Mouse (Mus musculus) heart, embryonic 12.5 days (tissue): ENCODE measurements at regions not wholly inside any gene's neighbourhood (a gene's known extent, or its start where the extent isn't known, plus 50 kb on each side); places are given as distances from the start of the nearest gene placed in this dataset.

ENCODE experiments used
- ATAC-seq: fragments of 200-750 bp; cut with Nextera tagmentation; 2 replicates; pipeline ENCODE4 v1.8.0; 2017; ENCODE audit warnings: moderate TSS enrichment, moderate library complexity; ENCODE audit not compliant: insufficient number of reproducible peaks, low FRiP score
- H3K27ac ChIP-seq: fragments of 300-500 bp; sonication (generic); 2 replicates; pipeline ENCODE4 v1.5.1; 2016; ENCODE audit warnings: mild to moderate bottlenecking, moderate library complexity; ENCODE audit not compliant: poor library complexity, severe bottlenecking
- H3K27me3 ChIP-seq: fragments of 300-500 bp; sonication (generic); replicated peaks from 2 replicates; pipeline ENCODE4 v1.6.1; 2016; ENCODE audit warnings: mild to moderate bottlenecking, moderate library complexity
- H3K36me3 ChIP-seq: fragments of 300-500 bp; sonication (generic); 2 replicates; pipeline ENCODE4 v1.6.1; 2016; ENCODE audit warnings: mild to moderate bottlenecking, moderate library complexity
- H3K4me1 ChIP-seq: fragments of 300-500 bp; sonication (generic); replicated peaks from 2 replicates; pipeline ENCODE4 v1.6.1; 2016; ENCODE audit warnings: mild to moderate bottlenecking
- H3K4me2 ChIP-seq: fragments of 300-500 bp; sonication (generic); 2 replicates; pipeline ENCODE4 v1.6.1; 2016; ENCODE audit warnings: mild to moderate bottlenecking, moderate library complexity
- H3K4me3 ChIP-seq: fragments of 300-500 bp; sonication (generic); 2 replicates; pipeline ENCODE4 v1.5.1; 2016; ENCODE audit warnings: mild to moderate bottlenecking
- H3K9ac ChIP-seq: fragments of 300-500 bp; sonication (generic); 2 replicates; pipeline ENCODE4 v1.6.1; 2016; ENCODE audit warnings: mild to moderate bottlenecking, moderate library complexity
- H3K9me3 ChIP-seq: fragments of 300-500 bp; sonication (generic); replicated peaks from 2 replicates; pipeline ENCODE4 v1.6.1; 2016; ENCODE audit warnings: mild to moderate bottlenecking, moderate library complexity
- WGBS: fragments of 180-500 bp; shearing (Covaris S2); methylation state at CpG from one replicate; pipeline ENCODE4 v1.1.7; 2016; 5-methylcytosine and 5-hydroxymethylcytosine counted together

DNA sequence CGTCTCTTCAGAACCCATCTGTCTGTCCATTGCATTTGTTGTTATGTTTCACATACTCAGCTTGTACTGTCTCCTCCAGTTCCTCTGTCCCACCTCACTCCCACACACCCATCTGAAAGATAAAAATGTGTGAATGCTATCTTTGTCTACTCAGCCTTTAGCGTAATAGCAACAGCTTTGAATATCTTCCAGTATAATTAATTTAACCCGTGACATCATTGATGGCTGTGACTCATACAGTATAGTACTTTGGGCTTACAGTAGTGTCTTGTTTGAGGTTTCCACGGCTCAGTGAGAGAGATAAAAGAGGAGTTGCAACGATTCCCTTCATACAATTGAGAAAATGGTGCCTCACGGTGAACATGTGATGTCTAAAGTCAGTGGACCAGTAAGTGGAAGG is 152.6 kb upstream of the Zfand5 start:
- no peak for ATAC-seq

DNA sequence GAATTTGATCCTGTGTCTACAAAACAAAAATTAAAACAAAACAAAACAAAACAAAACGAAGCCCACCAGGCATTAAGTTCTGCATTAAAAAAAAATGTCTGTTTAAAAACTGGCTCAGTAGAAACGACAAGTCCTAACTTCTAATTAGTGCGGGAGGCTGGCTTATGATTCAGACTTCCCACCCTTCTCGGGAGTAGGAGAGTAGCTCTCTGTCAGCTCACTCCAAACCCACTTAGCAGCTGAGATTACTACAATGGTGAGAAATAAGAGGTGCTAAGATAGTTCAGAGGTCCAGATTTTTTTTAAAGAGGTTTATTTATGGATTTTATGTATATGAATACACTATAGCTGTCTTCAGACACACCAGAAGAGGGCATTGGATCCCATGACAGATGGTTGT is 153.3 kb upstream of the Zfand5 start:
- Histone ChIP-seq H3K4me3 (no peak overlapping the region), H3K4me1 (no peaks in the 10 kb centered on the region), H3K27ac (no peak overlapping the region), H3K27me3 (no peaks in the 10 kb centered on the region), H3K9ac (no peak overlapping the region), H3K9me3 (no peaks in the 10 kb centered on the region), H3K4me2 (no peak overlapping the region), H3K36me3 (no peaks in the 10 kb centered on the region)
- WGBS = 66% methylated on average over 4 of the region's 4 CpGs
- no peak for ATAC-seq

More for the DNA sequence above, 152.6 kb upstream of the Zfand5 start:
- Histone ChIP-seq H3K4me3 (no peak overlapping the region), H3K27me3 (no peaks in the 10 kb centered on the region), H3K4me2 (no peak overlapping the region), H3K4me1 (no peaks in the 10 kb centered on the region), H3K9me3 (no peaks in the 10 kb centered on the region), H3K9ac (no peak overlapping the region), H3K27ac (no peak overlapping the region), H3K36me3 (no peaks in the 10 kb centered on the region)
- 54% methylated on average over 6 of the region's 6 CpGs for WGBS

DNA sequence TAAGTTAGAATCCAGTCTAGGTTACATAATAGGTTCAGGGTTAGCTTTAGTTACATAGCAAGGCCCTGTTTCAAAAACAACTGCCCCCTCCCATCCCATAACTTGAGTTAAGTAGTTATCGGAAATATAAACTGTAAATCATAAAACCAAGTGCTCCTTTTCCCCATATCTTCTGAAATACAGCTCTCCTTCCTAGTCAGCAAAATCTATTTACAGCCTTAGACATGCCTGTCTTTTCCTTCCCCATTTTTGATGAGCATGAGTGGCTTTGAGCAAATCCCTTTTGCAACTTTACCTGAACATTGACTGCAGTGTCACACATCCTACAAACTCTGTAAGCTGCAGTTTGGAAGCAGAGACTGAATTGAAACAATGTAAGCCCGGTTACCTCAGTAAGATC is 156.4 kb upstream of the Zfand5 start:
- no peak overlapping the region for H3K4me2 ChIP-seq
- 79% methylated on average over 2 of the region's 2 CpGs for WGBS

DNA sequence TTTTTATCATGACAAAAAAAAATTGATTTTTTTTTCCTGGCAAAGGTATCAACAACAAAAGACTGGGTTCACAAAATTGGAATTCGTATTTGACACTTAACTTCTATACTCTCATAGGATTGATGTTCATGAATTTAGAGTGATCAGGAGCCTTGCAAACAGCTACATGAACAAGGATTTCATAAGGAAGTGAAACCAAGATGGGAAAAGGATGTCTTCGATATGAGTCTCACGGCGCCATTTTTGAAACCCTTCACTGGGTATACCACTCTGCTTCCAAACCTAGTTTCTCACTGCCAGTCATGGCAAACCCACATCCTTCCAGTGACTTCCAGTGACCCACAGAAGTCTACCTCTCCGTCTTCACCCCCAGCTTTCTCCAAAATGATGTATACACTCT is 157.8 kb upstream of the Tmc1 start:
- Histone ChIP-seq H3K36me3 (no peaks in the 10 kb centered on the region), H3K4me3 (no peak overlapping the region), H3K4me1 (0 out of 2 replicates have a peak, but pooled peaks cover 6% of the 10 kb centered on the region), H3K27me3 (no peaks in the 10 kb centered on the region), H3K9ac (no peak overlapping the region), H3K4me2 (no peak overlapping the region), H3K9me3 (no peaks in the 10 kb centered on the region), H3K27ac (no peak overlapping the region)
- no peak for ATAC-seq
- 90% methylated on average over 5 of the region's 5 CpGs for WGBS

More for the DNA sequence above, 156.4 kb upstream of the Zfand5 start:
- H3K27ac ChIP-seq = no peak overlapping the region
- no peak for ATAC-seq
- H3K9me3 ChIP-seq = no peaks in the 10 kb centered on the region
- no peaks in the 10 kb centered on the region for H3K27me3 ChIP-seq
- no peaks in the 10 kb centered on the region for H3K36me3 ChIP-seq
- no peak overlapping the region for H3K9ac ChIP-seq
- H3K4me3 ChIP-seq = no peak overlapping the region
- H3K4me1 ChIP-seq = no peaks in the 10 kb centered on the region

DNA sequence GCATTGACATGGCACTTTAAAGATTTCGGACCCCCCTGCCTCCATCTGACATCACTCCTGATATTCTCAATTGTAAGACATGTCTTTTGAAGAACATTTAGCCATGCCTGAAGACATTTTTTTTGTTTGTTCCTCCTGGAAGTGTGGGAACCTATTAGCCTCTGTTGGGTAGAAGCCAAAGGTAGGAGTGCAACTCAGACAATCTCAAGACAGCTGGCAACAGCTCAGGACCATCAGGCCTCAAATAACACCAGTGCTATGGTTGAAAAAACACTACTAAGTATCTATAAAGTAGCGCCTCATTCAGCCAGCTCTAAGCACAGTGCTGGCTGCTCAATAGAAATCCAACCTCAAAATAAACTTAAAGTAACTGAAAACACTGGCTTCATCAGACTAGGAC is 154.3 kb upstream of the Tmc1 start:
- Histone ChIP-seq H3K9ac (no peak overlapping the region), H3K27ac (no peak overlapping the region), H3K36me3 (no peaks in the 10 kb centered on the region), H3K27me3 (no peaks in the 10 kb centered on the region), H3K4me2 (no peak overlapping the region), H3K9me3 (no peaks in the 10 kb centered on the region), H3K4me1 (0 out of 2 replicates have a peak, but pooled peaks cover 6% of the 10 kb centered on the region), H3K4me3 (no peak overlapping the region)
- WGBS = 65% methylated on average over 2 of the region's 2 CpGs
- ATAC-seq = no peak

DNA sequence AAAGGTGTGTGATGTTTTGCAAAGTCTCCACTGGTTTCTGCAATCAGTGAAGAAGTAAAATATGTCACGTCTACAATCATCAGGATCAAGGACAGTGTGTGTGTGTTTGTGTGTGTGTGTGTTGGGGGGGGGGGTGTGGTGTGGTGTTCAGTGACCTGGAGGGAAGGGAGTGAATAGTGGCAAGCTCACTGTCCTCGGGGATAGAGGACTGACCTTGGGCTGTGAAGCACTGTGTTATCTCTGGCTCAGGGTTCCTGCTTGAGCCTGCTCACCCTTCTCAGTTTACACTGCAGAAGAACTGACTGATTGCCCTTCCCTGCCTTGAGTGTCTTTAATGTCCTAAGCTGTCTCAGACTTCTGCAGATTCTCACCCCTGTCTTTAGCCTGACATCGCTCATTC is 153.7 kb upstream of the Tmc1 start:
- Histone ChIP-seq H3K36me3 (no peaks in the 10 kb centered on the region), H3K9ac (no peak overlapping the region), H3K27me3 (no peaks in the 10 kb centered on the region), H3K4me1 (0 out of 2 replicates have a peak, but pooled peaks cover 6% of the 10 kb centered on the region), H3K4me2 (no peak overlapping the region), H3K27ac (no peak overlapping the region), H3K9me3 (no peaks in the 10 kb centered on the region), H3K4me3 (no peak overlapping the region)
- 43% methylated on average over 3 of the region's 3 CpGs for WGBS
- no peak for ATAC-seq

DNA sequence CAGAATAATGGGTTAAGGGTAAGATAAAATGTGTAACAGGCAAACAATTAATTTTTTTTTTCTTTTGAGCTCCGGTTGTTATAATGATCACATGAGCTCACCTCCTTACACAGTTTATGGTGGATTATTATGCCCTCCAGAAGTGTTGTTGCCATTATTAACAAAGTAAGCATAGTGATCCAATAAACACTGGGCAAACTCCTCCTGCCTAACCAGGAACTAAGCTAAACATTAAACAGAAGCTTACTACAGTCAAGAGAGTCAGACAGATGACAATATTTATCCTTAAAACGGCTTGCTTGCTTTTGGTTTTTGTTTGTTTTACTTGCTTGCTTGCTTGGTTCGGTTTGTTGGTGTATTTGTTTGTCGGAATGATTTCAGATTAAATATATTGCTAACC is 153.3 kb upstream of the Tmc1 start:
- no peaks in the 10 kb centered on the region for H3K27me3 ChIP-seq
- WGBS = 79% methylated on average over 4 of the region's 4 CpGs
- no peak overlapping the region for H3K27ac ChIP-seq
- H3K4me2 ChIP-seq = no peak overlapping the region
- ATAC-seq = no peak
- no peaks in the 10 kb centered on the region for H3K9me3 ChIP-seq
- no peak overlapping the region for H3K4me3 ChIP-seq
- H3K9ac ChIP-seq = no peak overlapping the region
- H3K36me3 ChIP-seq = no peaks in the 10 kb centered on the region
- H3K4me1 ChIP-seq = 0 out of 2 replicates have a peak, but pooled peaks cover 6% of the 10 kb centered on the region

DNA sequence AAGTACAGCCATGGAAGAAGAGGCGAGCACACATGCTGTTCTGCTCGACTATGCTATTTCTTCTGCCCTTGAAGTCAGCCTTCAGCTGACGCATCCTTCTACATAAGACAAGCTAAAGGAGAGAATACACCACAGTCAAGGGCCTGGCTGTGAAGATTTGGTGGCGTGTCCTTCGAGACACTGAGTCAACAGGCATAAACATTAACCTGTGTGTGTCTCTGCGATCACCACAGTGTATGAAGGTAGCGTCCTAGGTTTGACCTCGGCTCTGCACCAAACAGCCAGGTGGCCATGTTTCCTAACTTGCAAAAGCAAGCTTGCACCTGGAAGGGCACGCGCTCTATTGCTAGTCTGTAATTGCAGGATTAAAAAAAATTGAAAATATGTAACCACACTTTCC is 152.8 kb upstream of the Tmc1 start:
- WGBS = 83% methylated on average over 10 of the region's 10 CpGs
- no peak overlapping the region for H3K27ac ChIP-seq
- no peak for ATAC-seq

DNA sequence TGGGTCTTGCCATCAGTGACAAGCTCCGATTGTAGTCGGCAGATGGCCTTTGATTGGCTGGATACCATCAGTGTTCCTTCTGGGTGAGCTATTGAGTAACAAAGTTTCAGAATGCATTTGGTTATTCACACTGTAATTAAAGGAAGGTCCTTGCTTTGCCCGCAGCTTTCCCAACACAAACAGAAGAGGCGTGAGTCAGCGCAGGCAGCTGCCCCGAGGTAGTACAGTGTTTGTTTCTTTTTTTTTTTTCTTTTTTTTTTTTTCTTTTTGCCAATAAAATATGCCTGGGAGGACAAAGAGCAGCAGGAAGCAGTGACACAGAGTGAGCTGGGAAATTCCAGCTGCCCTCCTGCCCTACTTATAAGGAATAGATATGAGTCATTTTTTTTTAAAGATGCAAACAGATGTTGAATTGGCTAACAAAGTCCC is 152.3 kb upstream of the Tmc1 start:
- WGBS = 52% methylated on average over 6 of the region's 6 CpGs
- Histone ChIP-seq H3K9me3 (no peaks in the 10 kb centered on the region), H3K4me1 (0 out of 2 replicates have a peak, but pooled peaks cover 6% of the 10 kb centered on the region), H3K36me3 (no peaks in the 10 kb centered on the region), H3K27ac (no peak overlapping the region), H3K27me3 (no peaks in the 10 kb centered on the region), H3K4me2 (no peak overlapping the region), H3K4me3 (no peak overlapping the region), H3K9ac (no peak overlapping the region)
- ATAC-seq = no peak

More for the DNA sequence above, 152.8 kb upstream of the Tmc1 start:
- no peaks in the 10 kb centered on the region for H3K9me3 ChIP-seq
- no peak overlapping the region for H3K9ac ChIP-seq
- H3K36me3 ChIP-seq = no peaks in the 10 kb centered on the region
- no peak overlapping the region for H3K4me3 ChIP-seq
- H3K27me3 ChIP-seq = no peaks in the 10 kb centered on the region
- H3K4me1 ChIP-seq = 0 out of 2 replicates have a peak, but pooled peaks cover 6% of the 10 kb centered on the region
- no peak overlapping the region for H3K4me2 ChIP-seq

DNA sequence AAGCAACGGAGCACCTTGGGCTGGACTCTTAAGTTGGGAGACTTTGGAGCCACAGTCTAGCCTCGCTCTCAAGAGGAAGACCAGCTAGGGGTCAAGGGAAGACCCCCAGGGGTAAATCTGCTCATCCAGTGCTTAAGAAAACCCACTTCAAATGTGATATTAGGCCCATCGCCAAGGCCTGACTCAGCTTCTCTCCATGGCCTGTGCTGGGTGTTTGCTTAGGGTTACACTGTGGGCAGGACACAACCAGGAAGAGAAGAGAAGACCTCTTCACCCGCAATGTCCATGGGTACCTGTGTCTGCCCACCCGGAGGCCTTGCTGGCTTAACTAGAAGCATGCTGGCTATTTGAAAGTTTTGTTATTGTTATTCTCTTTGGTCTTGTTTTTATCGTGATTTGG is 151.0 kb upstream of the Tmc1 start:
- Histone ChIP-seq H3K9ac (no peak overlapping the region), H3K4me3 (no peak overlapping the region), H3K4me1 (0 out of 2 replicates have a peak, but pooled peaks cover 6% of the 10 kb centered on the region), H3K4me2 (no peak overlapping the region), H3K27ac (no peak overlapping the region), H3K9me3 (no peaks in the 10 kb centered on the region), H3K27me3 (no peaks in the 10 kb centered on the region), H3K36me3 (no peaks in the 10 kb centered on the region)
- WGBS = 87% methylated on average over 6 of the region's 6 CpGs
- no peak for ATAC-seq

DNA sequence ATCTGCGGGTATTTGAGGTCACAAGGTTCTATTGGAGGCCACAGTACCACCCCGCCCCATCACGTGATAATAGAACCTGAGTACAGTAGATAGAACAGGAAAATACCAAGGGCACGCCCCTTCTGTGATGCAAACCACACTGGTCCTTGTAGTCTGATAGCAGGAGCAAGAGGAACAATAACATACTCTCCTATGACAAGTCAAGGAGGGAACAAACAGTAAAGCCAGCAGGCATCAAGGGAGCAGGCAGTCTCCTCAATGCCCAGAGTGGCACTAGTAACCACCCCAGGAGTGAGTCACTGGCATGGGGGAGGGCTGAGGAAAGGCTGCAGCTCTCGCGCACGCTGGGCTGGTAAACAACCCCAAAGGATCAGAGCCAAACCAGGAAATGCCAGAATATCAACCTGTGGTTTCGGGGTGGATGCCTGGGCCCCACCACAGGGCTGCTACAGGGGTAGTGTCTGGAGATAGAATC is 150.5 kb upstream of the Tmc1 start:
- ATAC-seq = no peak; the same call in 1 of the 2 replicates
- Histone ChIP-seq H3K27ac (no peak overlapping the region), H3K4me1 (0 out of 2 replicates have a peak, but pooled peaks cover 6% of the 10 kb centered on the region), H3K27me3 (no peaks in the 10 kb centered on the region), H3K9ac (no peak overlapping the region), H3K4me3 (no peak overlapping the region), H3K9me3 (no peaks in the 10 kb centered on the region), H3K36me3 (no peaks in the 10 kb centered on the region), H3K4me2 (no peak overlapping the region)
- 67% methylated on average over 8 of the region's 8 CpGs for WGBS
